Mouse (Mus musculus): ENCODE measurements around the gene Serpina3g.
"Not testable (repeated sequence)": the region's sequence is repeated elsewhere in the genome, so short reads cannot be mapped to it uniquely, and the experiment has no call there.

Gene Serpina3g

DNA sequence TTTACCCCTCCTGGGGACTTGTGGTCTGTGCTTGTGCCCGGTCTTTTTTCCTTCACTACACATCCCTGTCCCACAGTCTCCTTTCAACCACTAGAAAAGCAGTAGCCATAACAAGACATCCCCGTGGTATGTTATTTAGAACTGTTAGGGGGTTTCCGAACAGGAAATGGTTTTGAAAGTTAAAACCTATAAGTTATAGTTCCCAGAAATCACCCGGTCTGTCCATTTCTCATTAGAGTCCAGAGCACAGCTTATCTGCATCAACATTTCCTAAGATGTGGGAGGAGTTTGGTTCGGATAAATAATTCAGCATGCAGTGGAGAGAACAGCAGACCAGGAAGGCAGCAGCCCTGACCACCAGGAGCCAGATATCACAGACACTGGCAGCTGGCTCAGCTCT is at the start of gene Serpina3g:
Gene Serpina3g (plus strand): TSS at position 331 of the 400 bp plus-strand sequence.
- no peak for DNase-seq (ENCODE audit: low read depth, low spot score)

DNA sequence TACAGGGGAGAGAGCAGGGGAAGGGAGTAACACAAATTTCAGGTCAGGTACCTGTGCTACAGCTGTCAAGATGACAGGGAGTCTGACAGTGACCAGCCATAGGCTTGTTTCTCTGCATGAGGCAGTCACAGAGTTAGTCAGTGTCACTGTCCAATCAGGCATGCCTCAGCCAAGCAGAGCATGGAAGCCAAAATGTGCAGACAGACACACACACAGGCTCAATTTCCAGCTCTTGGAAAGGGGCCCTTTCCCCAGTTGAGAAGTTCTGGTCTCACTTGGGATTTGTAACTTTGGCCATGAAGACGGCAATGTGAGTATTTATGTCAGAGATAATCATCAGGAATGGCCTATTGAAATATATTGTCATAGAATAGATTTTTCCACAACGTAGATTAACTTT is 46.8 kb upstream of the Serpina3g start:
- no peak for DNase-seq (ENCODE audit: low read depth, low spot score)

- DNase-seq (ENCODE audit: low read depth, low spot score) = no peak
Observed at GRCm38 (mm10) chr12:104190852-104191251, 45.2 kb upstream of the Serpina3g start.

- DNase-seq (ENCODE audit: low read depth, low spot score) = no peak
Observed at GRCm38 (mm10) chr12:104209149-104209548, 26.9 kb upstream of the Serpina3g start.

DNA sequence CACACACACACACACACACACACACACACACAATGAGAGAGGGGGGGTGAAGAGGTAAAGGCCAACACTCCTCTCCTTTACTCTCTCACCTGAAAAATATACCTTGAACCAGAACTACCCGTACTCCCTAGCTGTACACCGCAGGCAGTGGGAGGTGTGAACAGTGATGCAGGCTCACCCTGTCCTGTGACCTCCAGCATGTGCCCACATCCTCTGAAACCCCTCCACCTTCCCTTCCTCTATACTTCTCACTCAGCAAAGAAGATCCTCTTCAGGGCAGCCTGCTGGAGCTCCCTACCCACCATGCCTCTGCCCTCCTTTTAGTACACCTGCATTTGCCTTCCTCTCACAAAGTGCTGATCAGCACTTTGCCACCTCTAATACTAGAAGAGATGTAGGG is 26.2 kb upstream of the Serpina3g start:
- DNase-seq (ENCODE audit: low read depth, low spot score) = no peak

GRCm38 (mm10) chr12:104213689-104214444 is 22.2 kb upstream of the Serpina3g start:
- DNase-seq (ENCODE audit: low read depth, low spot score) = no peak

DNA sequence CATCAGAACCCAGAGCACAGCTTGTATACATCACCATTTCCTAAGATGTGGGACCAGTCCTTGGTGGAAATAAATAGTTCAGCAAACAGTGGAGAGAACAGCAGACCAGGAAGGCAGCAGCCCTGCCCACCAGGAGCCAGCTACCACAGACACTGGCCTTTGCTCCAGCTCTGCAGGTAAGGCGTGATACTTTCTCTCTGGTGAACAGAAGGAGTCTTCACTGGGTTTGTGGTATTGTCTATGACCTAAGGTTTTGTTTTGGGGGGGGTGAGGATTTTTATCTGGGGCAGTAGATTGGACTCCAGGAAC is 21.6 kb upstream of the Serpina3g start, which contains the start of gene Serpina3f:
Gene Serpina3f (plus strand): TSS at position 100 of the 309 bp plus-strand sequence.
- DNase-seq (ENCODE audit: low read depth, low spot score) = no peak

GRCm38 (mm10) chr12:104215249-104215648 is 20.8 kb upstream of the Serpina3g start:
- no peak for DNase-seq (ENCODE audit: low read depth, low spot score)

GRCm38 (mm10) chr12:104221616-104222015 is 14.4 kb upstream of the Serpina3g start:
- DNase-seq (ENCODE audit: low read depth, low spot score) = no peak

DNA sequence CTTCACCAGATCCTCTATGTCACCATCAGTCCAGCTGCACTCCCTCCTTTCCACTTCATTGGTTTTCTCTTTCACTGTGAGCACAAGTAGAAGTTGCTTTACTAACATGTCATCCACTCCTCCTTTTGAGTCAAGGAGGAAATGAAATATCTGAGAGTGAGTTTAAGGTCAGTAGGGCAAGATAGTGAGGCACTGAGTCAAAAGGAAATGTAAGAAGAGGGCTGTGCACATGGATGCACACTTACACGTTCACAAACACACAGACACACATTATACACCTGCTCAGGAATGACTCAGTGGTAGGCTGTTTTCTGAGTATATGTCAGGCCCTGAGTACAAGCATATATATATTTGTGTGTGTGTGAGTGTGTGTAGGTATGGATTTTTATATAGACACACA is 12.4 kb upstream of the Serpina3g start:
- no peak for DNase-seq (ENCODE audit: low read depth, low spot score)

DNA sequence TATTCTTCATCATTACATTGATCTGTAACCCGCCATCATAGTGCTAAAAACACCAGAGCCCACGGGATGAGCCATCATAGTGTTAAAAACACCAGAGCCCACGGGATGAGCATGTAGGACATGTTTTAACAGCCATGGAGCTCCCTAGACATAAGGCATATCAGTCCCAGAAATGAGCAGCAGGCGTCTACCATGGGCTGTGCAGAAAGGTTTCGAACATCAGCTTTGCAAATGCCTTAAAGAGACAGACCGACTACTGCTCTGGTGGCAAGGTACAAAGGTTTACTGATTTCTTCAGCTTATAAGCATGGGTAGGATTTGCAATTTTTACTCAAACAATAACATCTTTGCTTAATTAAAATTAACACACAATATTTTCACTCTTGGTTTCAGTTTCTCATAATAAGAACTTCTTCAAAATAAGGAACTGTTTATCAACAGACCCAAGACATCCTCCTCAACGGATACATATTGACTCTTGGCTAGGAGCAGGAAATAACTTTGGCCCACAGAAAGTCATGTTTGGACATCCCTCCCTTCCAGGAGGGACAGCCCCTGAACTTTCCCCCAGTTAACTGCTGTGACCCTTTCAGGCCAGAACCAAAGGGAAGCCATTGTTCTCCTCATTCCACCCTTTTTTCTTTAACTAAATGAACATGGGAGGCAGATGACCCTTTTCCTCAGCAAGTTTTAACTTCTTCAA is 11.3 kb upstream of the Serpina3g start:
- no peak for DNase-seq (ENCODE audit: low read depth, low spot score)

GRCm38 (mm10) chr12:104230762-104231161 is 5.3 kb upstream of the Serpina3g start:
- no peak for DNase-seq (ENCODE audit: low read depth, low spot score)

- DNase-seq (ENCODE audit: low read depth, low spot score) = not testable (repeated sequence)
Observed at GRCm38 (mm10) chr12:104238048-104238447, 2.0 kb downstream of the Serpina3g start.

GRCm38 (mm10) chr12:104243307-104243706 is 7.3 kb downstream of the Serpina3g start:
- no peak for DNase-seq (ENCODE audit: low read depth, low spot score)

- DNase-seq (ENCODE audit: low read depth, low spot score) = no peak
Observed at GRCm38 (mm10) chr12:104245092-104245491, 9.0 kb downstream of the Serpina3g start.

DNA sequence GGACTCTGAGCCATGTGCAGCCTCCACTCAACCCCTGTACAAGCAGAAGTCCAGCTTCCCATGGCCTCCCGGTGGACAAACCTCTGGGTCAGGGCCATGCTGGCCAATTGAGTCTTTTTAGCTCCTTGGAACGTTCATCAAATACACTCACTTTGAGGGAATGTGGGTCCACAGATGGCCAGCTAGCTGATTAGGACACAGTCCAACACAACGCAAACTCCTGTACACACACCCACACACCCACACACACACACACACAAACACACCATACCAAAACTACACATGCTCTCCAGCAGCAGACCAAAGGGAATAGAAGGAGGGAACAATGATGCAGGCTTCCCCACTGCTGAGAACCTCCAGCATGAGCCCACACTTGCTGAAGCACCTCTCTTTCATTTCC is 9.6 kb downstream of the Serpina3g start:
- no peak for DNase-seq (ENCODE audit: low read depth, low spot score)

- peak; percentile 39 for DNase-seq (ENCODE audit: low read depth, low spot score)
Observed at GRCm38 (mm10) chr12:104247553-104248002, 11.5 kb downstream of the Serpina3g start.

DNA sequence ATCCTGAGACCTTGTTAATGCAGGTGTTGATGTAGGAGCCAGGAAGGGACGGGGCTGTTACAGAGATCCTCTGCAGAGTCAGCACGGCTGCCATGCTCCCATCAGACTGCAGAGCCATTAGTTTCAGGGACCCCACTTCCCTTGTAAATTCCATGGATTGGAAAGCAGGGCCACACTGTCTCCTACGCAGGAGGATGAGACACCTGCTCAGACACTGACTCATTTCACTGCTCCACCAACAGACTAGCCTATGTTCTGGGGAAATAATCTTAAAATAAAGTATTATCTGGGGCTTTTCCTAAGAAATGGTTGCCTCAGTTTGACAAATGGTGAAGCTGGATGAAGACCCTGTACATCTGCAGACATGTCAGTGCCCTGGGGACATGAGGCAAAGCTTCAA is 12.2 kb downstream of the Serpina3g start:
- no peak for DNase-seq (ENCODE audit: low read depth, low spot score)

- no peak for DNase-seq (ENCODE audit: low read depth, low spot score)
Observed at GRCm38 (mm10) chr12:104261041-104261440, 25.0 kb downstream of the Serpina3g start.

- no peak for DNase-seq (ENCODE audit: low read depth, low spot score)
Observed at GRCm38 (mm10) chr12:104262863-104263262, 26.8 kb downstream of the Serpina3g start, which contains the start of gene Serpina3i. Serpina3i (plus strand) TSS chr12:104263122.

DNA sequence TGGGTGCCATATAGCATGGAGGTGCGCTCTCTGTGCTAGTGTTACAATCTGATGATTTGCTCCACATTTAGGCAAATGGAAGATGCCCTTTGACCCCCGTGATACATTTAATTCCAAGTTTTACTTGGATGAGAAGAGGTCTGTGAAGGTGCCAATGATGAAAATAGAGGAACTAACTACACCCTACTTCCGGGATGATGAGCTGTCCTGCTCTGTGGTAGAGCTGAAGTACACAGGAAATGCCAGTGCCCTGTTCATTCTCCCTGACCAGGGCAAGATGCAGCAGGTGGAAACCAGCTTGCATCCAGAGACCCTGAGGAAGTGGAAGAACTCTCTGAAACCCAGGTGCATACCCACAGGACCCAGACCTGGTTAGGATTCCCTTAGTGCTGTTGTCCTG is 30.3 kb downstream of the Serpina3g start:
- no peak for DNase-seq (ENCODE audit: low read depth, low spot score)

GRCm38 (mm10) chr12:104278216-104279055 is 42.4 kb downstream of the Serpina3g start:
- DNase-seq (ENCODE audit: low read depth, low spot score) = no peak
